Mouse (Mus musculus): ENCODE measurements around the gene Lig4. TPM values are rescaled to one million over a fixed set of nuclear protein-coding genes. Genes with fewer than 3 reads are reported as not detected.

Gene Lig4
- polyA plus RNA-seq, 1 experiment from 2014 or later: 8.3 TPM

- peak; percentile 98 for DNase-seq (ENCODE audit: extremely low spot score, low spot score)
- Histone ChIP-seq H3K4me1 (peaks cover 38% of the 10 kb centered on the region), H3K27ac (peak overlapping the region; percentile 86), H3K4me3 (peak overlapping the region; percentile 91), H3K36me3 (replicated peaks) (peaks cover 26% of the 10 kb centered on the region), H3K9me3 (no peaks in the 10 kb centered on the region), H3K27me3 (ENCODE audit: poor library complexity, severe bottlenecking) (no peaks in the 10 kb centered on the region)
- WGBS: under 1% methylated on average over 47 of the region's 47 CpGs
Observed at GRCm38 (mm10) chr8:9975898-9976611, 1.4 kb downstream of the Lig4 start.

- H3K4me3 ChIP-seq: peak overlapping the region; percentile 91
- H3K9me3 ChIP-seq: no peaks in the 10 kb centered on the region
- no peak for DNase-seq (ENCODE audit: extremely low spot score, low spot score)
- peaks cover 30% of the 10 kb centered on the region for H3K36me3 ChIP-seq (replicated peaks)
- no peak overlapping the region for H3K27ac ChIP-seq
- peaks cover 38% of the 10 kb centered on the region for H3K4me1 ChIP-seq
- no peaks in the 10 kb centered on the region for H3K27me3 ChIP-seq (ENCODE audit: poor library complexity, severe bottlenecking)
- WGBS: 61% methylated on average over 5 of the region's 5 CpGs
Observed at GRCm38 (mm10) chr8:9975276-9975675, 2.2 kb downstream of the Lig4 start.

DNA sequence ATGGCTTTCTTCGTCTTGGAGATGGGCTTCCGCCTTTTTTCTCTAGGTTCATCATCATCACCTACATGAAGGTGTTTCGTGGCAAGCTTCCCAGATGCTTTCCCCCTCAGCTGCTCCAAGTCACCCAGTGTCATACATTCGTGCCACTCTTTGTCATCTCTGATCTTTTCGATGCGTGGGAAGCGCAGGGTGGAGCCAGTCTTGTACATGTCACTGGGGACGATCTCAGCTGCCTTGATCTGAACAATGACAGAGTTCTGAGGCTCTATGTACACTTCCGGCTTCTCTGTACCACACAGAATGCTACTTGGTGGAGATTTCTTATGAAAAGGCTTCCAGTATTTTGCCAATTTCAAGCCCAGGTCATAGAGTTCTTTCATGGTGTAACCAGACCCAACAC is 5.6 kb downstream of the Lig4 start:
- DNase-seq (ENCODE audit: extremely low spot score, low spot score): no peak
- Histone ChIP-seq H3K4me3 (no peak overlapping the region), H3K27ac (no peak overlapping the region), H3K9me3 (no peaks in the 10 kb centered on the region), H3K27me3 (ENCODE audit: poor library complexity, severe bottlenecking) (no peaks in the 10 kb centered on the region), H3K36me3 (replicated peaks) (peaks cover 44% of the 10 kb centered on the region), H3K4me1 (peaks cover 15% of the 10 kb centered on the region)
- WGBS: 91% methylated on average over 9 of the region's 9 CpGs

DNA sequence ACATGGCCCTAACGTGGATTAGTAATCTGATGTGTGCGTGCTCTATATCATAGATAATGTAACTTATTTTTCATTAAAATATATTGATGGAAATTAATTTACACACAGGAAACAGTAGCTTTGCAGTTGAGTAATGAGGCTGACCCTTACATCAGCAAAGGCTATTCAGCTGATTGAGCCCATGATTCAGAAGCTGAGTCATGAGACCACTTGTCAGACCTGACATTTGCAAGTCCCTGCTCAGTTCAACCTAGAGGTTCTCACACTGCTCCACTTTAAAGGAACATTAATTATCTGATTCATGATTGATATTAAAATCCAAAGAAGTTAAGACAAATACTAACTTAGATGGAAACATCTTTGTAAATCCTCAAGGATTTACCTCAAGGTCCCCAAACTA is 17.6 kb downstream of the Lig4 start:
- DNase-seq (ENCODE audit: extremely low spot score, low spot score): no peak
- WGBS: 93% methylated on average over 2 of the region's 2 CpGs
- H3K4me1 ChIP-seq: no peaks in the 10 kb centered on the region
- no peak overlapping the region for H3K4me3 ChIP-seq
- H3K27ac ChIP-seq: no peak overlapping the region
- no peaks in the 10 kb centered on the region for H3K27me3 ChIP-seq (ENCODE audit: poor library complexity, severe bottlenecking)
- H3K9me3 ChIP-seq: no peaks in the 10 kb centered on the region
- H3K36me3 ChIP-seq (replicated peaks): no peaks in the 10 kb centered on the region

- H3K9me3 ChIP-seq: no peaks in the 10 kb centered on the region
- no peak for DNase-seq (ENCODE audit: extremely low spot score, low spot score)
- H3K36me3 ChIP-seq (replicated peaks): no peaks in the 10 kb centered on the region
- H3K4me1 ChIP-seq: no peaks in the 10 kb centered on the region
- H3K4me3 ChIP-seq: no peak overlapping the region
- 84% methylated on average over 4 of the region's 4 CpGs for WGBS
- no peak overlapping the region for H3K27ac ChIP-seq
- no peaks in the 10 kb centered on the region for H3K27me3 ChIP-seq (ENCODE audit: poor library complexity, severe bottlenecking)
Observed at GRCm38 (mm10) chr8:9958338-9958737, 19.1 kb downstream of the Lig4 start.

DNA sequence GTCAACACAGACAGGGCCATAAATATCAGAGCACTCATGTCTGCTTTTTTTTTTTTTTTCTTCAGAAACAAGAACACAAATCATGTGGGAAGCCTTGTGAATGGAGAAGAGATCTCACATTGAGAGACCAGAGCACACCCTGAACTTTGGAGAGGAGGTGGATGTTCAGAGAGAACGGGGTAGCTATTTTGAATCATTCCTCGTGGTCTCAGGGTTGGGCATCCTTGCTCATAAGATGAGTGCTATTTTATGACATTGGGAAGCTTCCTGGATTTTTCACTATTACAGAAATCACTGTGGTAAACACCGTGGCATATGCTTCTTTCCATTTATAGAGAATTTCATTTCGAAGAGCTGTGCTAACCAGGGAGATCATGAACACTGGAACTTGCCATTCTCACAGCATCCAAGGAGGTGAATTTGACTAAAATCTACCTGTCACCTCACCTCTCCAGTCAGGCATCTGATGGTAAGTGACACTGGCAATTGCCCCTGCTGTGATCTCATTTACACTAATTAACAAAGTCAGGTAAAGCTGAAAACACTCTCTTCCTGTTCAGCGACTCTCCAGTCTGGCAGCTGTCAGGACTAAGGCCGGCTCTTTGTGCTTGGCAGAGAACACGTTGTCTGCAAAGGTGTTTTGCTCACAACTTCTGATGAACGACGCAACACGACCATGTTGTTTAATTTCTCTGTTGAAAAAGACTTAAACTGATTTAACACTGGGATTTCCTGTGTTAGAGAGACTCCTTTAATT is 28.2 kb downstream of the Lig4 start:
- H3K36me3 ChIP-seq (replicated peaks): no peaks in the 10 kb centered on the region
- WGBS: 68% methylated on average over 10 of the region's 10 CpGs
- no peak overlapping the region for H3K4me3 ChIP-seq

GRCm38 (mm10) chr8:9935574-9935973 is 41.9 kb downstream of the Lig4 start:
- Histone ChIP-seq H3K9me3 (no peaks in the 10 kb centered on the region), H3K4me1 (peaks cover 5% of the 10 kb centered on the region; the same call in 1 of the 2 replicates), H3K27ac (no peak overlapping the region), H3K27me3 (ENCODE audit: poor library complexity, severe bottlenecking) (no peaks in the 10 kb centered on the region), H3K4me3 (no peak overlapping the region), H3K36me3 (replicated peaks) (no peaks in the 10 kb centered on the region)
- DNase-seq (ENCODE audit: extremely low spot score, low spot score): no peak
- 75% methylated on average over 7 of the region's 7 CpGs for WGBS

More for the DNA sequence above, 28.2 kb downstream of the Lig4 start:
- DNase-seq (ENCODE audit: extremely low spot score, low spot score): no peak
- Histone ChIP-seq H3K27me3 (ENCODE audit: poor library complexity, severe bottlenecking) (no peaks in the 10 kb centered on the region), H3K9me3 (no peaks in the 10 kb centered on the region; the same call in 1 of the 2 replicates), H3K4me1 (no peaks in the 10 kb centered on the region), H3K27ac (no peak overlapping the region)

DNA sequence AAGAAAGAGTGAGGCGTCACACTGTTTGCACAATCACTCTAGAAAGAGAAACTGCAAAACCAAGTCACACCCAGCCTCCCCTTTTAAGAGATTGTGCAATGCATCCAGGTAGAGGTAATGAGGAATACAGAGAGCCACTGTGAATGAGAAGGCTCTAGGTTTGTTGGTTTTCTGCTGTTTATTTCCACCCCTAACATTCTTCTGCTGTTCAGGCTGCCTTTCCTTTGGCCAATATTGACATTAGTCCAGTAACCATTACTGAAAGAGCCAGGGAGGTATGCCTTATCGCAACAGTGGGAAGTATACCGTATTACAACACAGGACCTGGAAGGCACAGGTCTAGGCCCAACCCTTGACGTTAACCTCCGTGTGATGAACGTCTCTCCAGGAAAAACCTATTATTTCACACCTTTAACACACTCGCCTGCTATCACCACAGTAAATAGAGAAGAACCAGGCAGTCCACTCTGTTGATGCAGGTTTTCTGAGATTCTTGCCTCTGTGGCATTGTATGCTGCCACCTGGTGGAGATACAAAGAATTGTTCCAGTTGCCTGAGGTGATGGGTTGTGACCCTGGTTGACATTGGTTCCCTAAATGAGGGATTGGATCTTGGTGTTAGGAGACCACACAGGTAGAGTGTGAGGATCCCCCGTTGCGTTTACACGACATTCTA is 42.5 kb downstream of the Lig4 start:
- no peak overlapping the region for H3K27ac ChIP-seq
- H3K27me3 ChIP-seq (ENCODE audit: poor library complexity, severe bottlenecking): no peaks in the 10 kb centered on the region
- H3K9me3 ChIP-seq: no peaks in the 10 kb centered on the region
- H3K4me3 ChIP-seq: no peak overlapping the region
- WGBS: 39% methylated on average over 10 of the region's 10 CpGs
- H3K4me1 ChIP-seq: peaks cover 5% of the 10 kb centered on the region; the same call in 1 of the 2 replicates
- DNase-seq (ENCODE audit: extremely low spot score, low spot score): peak; percentile 47
- no peaks in the 10 kb centered on the region for H3K36me3 ChIP-seq (replicated peaks)

GRCm38 (mm10) chr8:9932711-9933110 is 44.8 kb downstream of the Lig4 start:
- Histone ChIP-seq H3K4me3 (no peak overlapping the region), H3K4me1 (peaks cover 5% of the 10 kb centered on the region; the same call in 1 of the 2 replicates), H3K27me3 (ENCODE audit: poor library complexity, severe bottlenecking) (no peaks in the 10 kb centered on the region), H3K9me3 (no peaks in the 10 kb centered on the region), H3K27ac (no peak overlapping the region), H3K36me3 (replicated peaks) (no peaks in the 10 kb centered on the region)
- no peak for DNase-seq (ENCODE audit: extremely low spot score, low spot score)

DNA sequence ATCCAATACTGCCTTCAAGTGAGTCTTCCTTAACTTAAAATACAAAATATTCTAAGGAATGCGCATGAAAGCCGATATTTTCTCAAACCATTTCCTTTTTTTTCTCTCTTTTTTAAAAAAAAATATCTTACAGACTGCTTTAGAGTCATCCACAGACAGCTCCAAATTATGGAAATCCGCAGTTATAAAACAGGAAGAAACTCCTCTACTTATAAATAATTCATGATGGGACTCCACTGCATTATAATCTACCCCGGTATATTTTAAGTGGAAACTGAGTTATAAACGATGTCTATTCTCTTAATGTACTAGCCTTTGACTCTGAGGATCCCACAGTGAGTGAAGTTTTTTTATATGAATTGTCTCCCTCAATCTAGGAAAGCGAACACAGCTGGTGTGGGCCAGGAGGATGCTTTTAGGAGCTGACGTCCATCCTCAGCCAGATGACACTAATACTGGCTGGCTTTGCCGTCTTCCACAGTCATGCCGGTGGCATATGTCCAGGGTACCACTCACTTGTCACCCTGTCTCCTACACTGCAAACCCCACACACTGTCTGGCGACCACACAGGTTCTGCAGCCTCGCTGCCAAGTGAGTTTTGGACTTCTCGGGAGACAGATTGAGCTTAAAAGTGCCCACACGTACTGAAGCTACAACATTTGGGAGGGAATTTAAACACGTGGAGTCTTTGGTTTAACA is 47.6 kb downstream of the Lig4 start:
- H3K27ac ChIP-seq: no peak overlapping the region
- H3K4me1 ChIP-seq: peaks cover 5% of the 10 kb centered on the region; the same call in 1 of the 2 replicates
- H3K27me3 ChIP-seq (ENCODE audit: poor library complexity, severe bottlenecking): no peaks in the 10 kb centered on the region
- 86% methylated on average over 14 of the region's 14 CpGs for WGBS
- H3K36me3 ChIP-seq (replicated peaks): no peaks in the 10 kb centered on the region
- H3K9me3 ChIP-seq: no peaks in the 10 kb centered on the region
- no peak overlapping the region for H3K4me3 ChIP-seq
- DNase-seq (ENCODE audit: extremely low spot score, low spot score): no peak

Measured in forebrain, embryonic 10.5 days (tissue).